Mouse (Mus musculus) heart, adult 2 months (tissue): Measurements from ENCODE around the gene Ocm.

ENCODE experiments used
- CTCF ChIP-seq: fragments of 200-600 bp; IDR thresholded peaks from 2 replicates; pipeline ENCODE4 v1.8.1; 2022; ENCODE audit warnings: antibody characterized with exemption, mild to moderate bottlenecking, moderate library complexity
- EP300 ChIP-seq: fragments of 200-500 bp; IDR thresholded peaks from 2 replicates; pipeline ENCODE4 v1.6.1; 2011; ENCODE audit warnings: low read depth, low read length, control low read depth; ENCODE audit not compliant: insufficient read depth
- POLR2A ChIP-seq: fragments of 200-500 bp; IDR thresholded peaks from 2 replicates; pipeline ENCODE4 v1.6.1; 2011; ENCODE audit warnings: mild to moderate bottlenecking, low read depth, low read length, control low read depth; ENCODE audit not compliant: insufficient read depth

GRCm38 (mm10) chr5:143990086-143990485 is 36.4 kb downstream of the Ocm start:
- TF ChIP-seq POLR2A (no peak), EP300 (no peak), CTCF (no peak)
